Mouse (Mus musculus) midbrain, postnatal 0 days (tissue): ENCODE measurements at regions not wholly inside any gene's neighbourhood (a gene's known extent, or its start where the extent isn't known, plus 50 kb on each side); places are given as distances from the start of the nearest gene placed in this dataset.
A peak's percentile ranks its signal among the peaks of the same experiment; 100 is the strongest.

ENCODE experiments used
- ATAC-seq: fragments of 200-750 bp; cut with Nextera tagmentation; 2 replicates; pipeline ENCODE4 v1.8.0; 2017; ENCODE audit warnings: moderate number of reproducible peaks, mild to moderate bottlenecking, moderate TSS enrichment, moderate library complexity; ENCODE audit not compliant: low FRiP score
- DNase-seq: peaks from one replicate; pipeline ENCODE4 v3.0.0-alpha.2; 2015; ENCODE audit warnings: low spot score
- H3K27ac ChIP-seq: fragments of 300-500 bp; sonication (generic); 2 replicates; pipeline ENCODE4 v1.5.1; 2014; ENCODE audit warnings: low read depth, mild to moderate bottlenecking, low read length, mixed read lengths
- H3K27me3 ChIP-seq: fragments of 300-500 bp; sonication (generic); 2 replicates; pipeline ENCODE4 v1.6.1; 2014; ENCODE audit warnings: low read length, control low read depth, mixed read lengths; ENCODE audit not compliant: insufficient read depth
- H3K36me3 ChIP-seq: fragments of 300-500 bp; sonication (generic); 2 replicates; pipeline ENCODE4 v1.6.1; 2014; ENCODE audit warnings: low read length, control low read depth, mixed read lengths; ENCODE audit not compliant: insufficient read depth
- H3K4me1 ChIP-seq: fragments of 300-500 bp; sonication (generic); 2 replicates; pipeline ENCODE4 v1.6.1; 2014; ENCODE audit warnings: mild to moderate bottlenecking, control low read depth, antibody characterized with exemption, low read length, mixed read lengths; ENCODE audit not compliant: insufficient read depth
- H3K4me2 ChIP-seq: fragments of 300-500 bp; sonication (generic); 2 replicates; pipeline ENCODE4 v1.6.1; 2014; ENCODE audit warnings: low read depth, mild to moderate bottlenecking, low read length, mixed read lengths; ENCODE audit not compliant: poor library complexity, severe bottlenecking
- H3K4me3 ChIP-seq: fragments of 300-500 bp; sonication (generic); 2 replicates; pipeline ENCODE4 v1.5.1; 2014; ENCODE audit warnings: low read depth, mild to moderate bottlenecking, low read length, moderate library complexity
- H3K9ac ChIP-seq: fragments of 300-500 bp; sonication (generic); replicated peaks from 2 replicates; pipeline ENCODE4 v1.6.1; 2014; ENCODE audit warnings: mild to moderate bottlenecking, low read length, moderate library complexity, mixed read lengths; ENCODE audit not compliant: poor library complexity, severe bottlenecking
- H3K9me3 ChIP-seq: fragments of 300-500 bp; sonication (generic); 2 replicates; pipeline ENCODE4 v1.6.1; 2016; ENCODE audit warnings: low read length, control low read depth
- CTCF ChIP-seq: IDR thresholded peaks from 2 replicates; pipeline ENCODE4 v1.5.1; 2016; ENCODE audit warnings: antibody characterized with exemption, mild to moderate bottlenecking
- WGBS: fragments of 180-500 bp; shearing (Covaris S2); extraction: QIAGEN DNeasy Blood & Tissue Kit; methylation state at CpG from one replicate; pipeline ENCODE4 v1.1.7; 2014; 5-methylcytosine and 5-hydroxymethylcytosine counted together

GRCm38 (mm10) chr1:194341758-194342157 is 276.3 kb upstream of the Plxna2 start:
- Histone ChIP-seq H3K4me2 (no peak overlapping the region), H3K4me3 (no peak overlapping the region), H3K4me1 (no peaks in the 10 kb centered on the region), H3K9me3 (no peaks in the 10 kb centered on the region), H3K9ac (no peak overlapping the region), H3K27me3 (no peaks in the 10 kb centered on the region), H3K36me3 (no peaks in the 10 kb centered on the region), H3K27ac (no peak overlapping the region)
- no peak for ATAC-seq
- DNase-seq: no peak
- WGBS: 31% methylated on average over 3 of the region's 3 CpGs
- TF ChIP-seq CTCF: no peak

GRCm38 (mm10) chr1:194334752-194335719 is 283.0 kb upstream of the Plxna2 start:
- 70% methylated on average over 5 of the region's 5 CpGs for WGBS
- DNase-seq: peak; percentile 67

GRCm38 (mm10) chr1:194332639-194333038 is 285.4 kb upstream of the Plxna2 start:
- DNase-seq (no peak), ATAC-seq (no peak)
- Histone ChIP-seq H3K27me3 (no peaks in the 10 kb centered on the region), H3K9ac (no peak overlapping the region), H3K36me3 (no peaks in the 10 kb centered on the region), H3K4me2 (no peak overlapping the region), H3K4me1 (no peaks in the 10 kb centered on the region; the same call in 1 of the 2 replicates), H3K9me3 (no peaks in the 10 kb centered on the region), H3K27ac (no peak overlapping the region), H3K4me3 (no peak overlapping the region)
- no peak for TF ChIP-seq CTCF

More at GRCm38 (mm10) chr1:194334752-194335719, 283.0 kb upstream of the Plxna2 start:
- no peak for ATAC-seq
- no peaks in the 10 kb centered on the region; the same call in 1 of the 2 replicates for H3K4me1 ChIP-seq
- H3K9me3 ChIP-seq: no peaks in the 10 kb centered on the region
- no peaks in the 10 kb centered on the region for H3K27me3 ChIP-seq
- no peak overlapping the region for H3K4me3 ChIP-seq
- TF ChIP-seq CTCF: no peak
- H3K27ac ChIP-seq: no peak overlapping the region
- no peak overlapping the region for H3K9ac ChIP-seq
- H3K4me2 ChIP-seq: no peak overlapping the region
- no peaks in the 10 kb centered on the region for H3K36me3 ChIP-seq

GRCm38 (mm10) chr1:194330471-194330870 is 287.5 kb upstream of the Plxna2 start:
- Histone ChIP-seq H3K36me3 (no peaks in the 10 kb centered on the region), H3K9me3 (no peaks in the 10 kb centered on the region), H3K4me3 (no peak overlapping the region), H3K4me1 (no peaks in the 10 kb centered on the region), H3K4me2 (no peak overlapping the region), H3K27ac (no peak overlapping the region), H3K9ac (no peak overlapping the region), H3K27me3 (no peaks in the 10 kb centered on the region)
- no peak for TF ChIP-seq CTCF
- DNase-seq: no peak
- no peak for ATAC-seq
- WGBS: 93% methylated on average over 1 of the region's 1 CpGs

GRCm38 (mm10) chr1:194320320-194321036 is 297.5 kb upstream of the Plxna2 start:
- Histone ChIP-seq H3K4me3 (no peak overlapping the region), H3K4me1 (no peaks in the 10 kb centered on the region), H3K27me3 (no peaks in the 10 kb centered on the region), H3K4me2 (no peak overlapping the region), H3K9ac (no peak overlapping the region), H3K36me3 (no peaks in the 10 kb centered on the region), H3K9me3 (no peaks in the 10 kb centered on the region), H3K27ac (no peak overlapping the region)
- no peak for TF ChIP-seq CTCF
- WGBS: 20% methylated on average over 3 of the region's 3 CpGs
- DNase-seq: no peak
- no peak for ATAC-seq

- DNase-seq: no peak
- ATAC-seq: no peak
Observed at GRCm38 (mm10) chr1:194318351-194318750, 299.7 kb upstream of the Plxna2 start.

More at GRCm38 (mm10) chr1:194318351-194318750, 299.7 kb upstream of the Plxna2 start:
- Histone ChIP-seq H3K36me3 (no peaks in the 10 kb centered on the region), H3K4me2 (no peak overlapping the region), H3K4me1 (no peaks in the 10 kb centered on the region), H3K9me3 (no peaks in the 10 kb centered on the region), H3K4me3 (no peak overlapping the region), H3K9ac (no peak overlapping the region), H3K27ac (no peak overlapping the region), H3K27me3 (no peaks in the 10 kb centered on the region)
- no peak for TF ChIP-seq CTCF
